Mouse (Mus musculus) small intestine, adult 2 months (tissue): ENCODE measurements at regions not wholly inside any gene's neighbourhood (a gene's known extent, or its start where the extent isn't known, plus 50 kb on each side); places are given as distances from the start of the nearest gene placed in this dataset.

ENCODE experiments used
- H3K27ac ChIP-seq: fragments of 200-500 bp; 2 replicates; pipeline ENCODE4 v1.5.1; 2012; ENCODE audit warnings: low read depth, low read length, control low read depth, inconsistent platforms; ENCODE audit not compliant: insufficient read depth
- H3K27me3 ChIP-seq: fragments of 200-500 bp; 2 replicates; pipeline ENCODE4 v1.6.1; 2012; ENCODE audit warnings: mild to moderate bottlenecking, moderate library complexity, low read length, inconsistent platforms; ENCODE audit not compliant: control insufficient read depth, insufficient read depth
- H3K36me3 ChIP-seq: fragments of 200-500 bp; 2 replicates; pipeline ENCODE4 v1.6.1; 2012; ENCODE audit warnings: mild to moderate bottlenecking, low read length, control low read depth, inconsistent platforms; ENCODE audit not compliant: control insufficient read depth, insufficient read depth
- H3K4me1 ChIP-seq: fragments of 200-500 bp; 2 replicates; pipeline ENCODE4 v1.6.1; 2012; ENCODE audit warnings: low read length, inconsistent platforms, mixed read lengths; ENCODE audit not compliant: control insufficient read depth, insufficient read depth, insufficient read length
- H3K4me3 ChIP-seq: fragments of 200-500 bp; 2 replicates; pipeline ENCODE4 v1.5.1; 2012; ENCODE audit warnings: low read depth, mild to moderate bottlenecking, control low read depth, inconsistent platforms, low read length, moderate library complexity
- CTCF ChIP-seq: fragments of 200-500 bp; IDR thresholded peaks from 2 replicates; pipeline ENCODE4 v1.5.1; 2012; ENCODE audit warnings: low read depth, mild to moderate bottlenecking, control low read depth, inconsistent platforms, low read length, moderate library complexity, mixed read lengths; ENCODE audit not compliant: insufficient replicate concordance, insufficient read length; ENCODE audit errors: extremely low read depth
- POLR2A ChIP-seq: fragments of 200-500 bp; IDR thresholded peaks from 2 replicates; pipeline ENCODE4 v1.6.1; 2012; ENCODE audit warnings: low read depth, mild to moderate bottlenecking, control low read depth, inconsistent platforms, low read length, moderate library complexity
- WGBS: fragments of 180-500 bp; shearing (Covaris S2); methylation state at CpG from one replicate; pipeline ENCODE4 v1.1.7; 2018; 5-methylcytosine and 5-hydroxymethylcytosine counted together

GRCm38 (mm10) chr10:16438414-16438813 is 1284.6 kb upstream of the Cited2 start:
- WGBS = 73% methylated on average over 4 of the region's 4 CpGs
- TF ChIP-seq CTCF (no peak), POLR2A (no peak)
- H3K4me1 ChIP-seq = no peaks in the 10 kb centered on the region
- no peak overlapping the region for H3K27ac ChIP-seq
- no peaks in the 10 kb centered on the region for H3K27me3 ChIP-seq
- H3K4me3 ChIP-seq = no peak overlapping the region
- H3K36me3 ChIP-seq = no peaks in the 10 kb centered on the region

GRCm38 (mm10) chr10:16440932-16441640 is 1281.9 kb upstream of the Cited2 start:
- TF ChIP-seq CTCF = no peak
- no peak for TF ChIP-seq POLR2A
- no peak overlapping the region for H3K4me3 ChIP-seq
- no peak overlapping the region for H3K27ac ChIP-seq
- WGBS = 49% methylated on average over 3 of the region's 3 CpGs
- no peaks in the 10 kb centered on the region for H3K36me3 ChIP-seq
- H3K4me1 ChIP-seq = no peaks in the 10 kb centered on the region
- H3K27me3 ChIP-seq = no peaks in the 10 kb centered on the region

- Histone ChIP-seq H3K27me3 (no peaks in the 10 kb centered on the region), H3K4me3 (no peak overlapping the region), H3K4me1 (no peaks in the 10 kb centered on the region), H3K27ac (no peak overlapping the region), H3K36me3 (no peaks in the 10 kb centered on the region)
- no peak for TF ChIP-seq POLR2A
- WGBS = 72% methylated on average over 2 of the region's 2 CpGs
These were observed 1281.4 kb upstream of the Cited2 start for GRCm38 (mm10) chr10:16441661-16442072.

GRCm38 (mm10) chr10:16443901-16444300 is 1279.1 kb upstream of the Cited2 start:
- TF ChIP-seq CTCF = no peak
- TF ChIP-seq POLR2A = no peak
- Histone ChIP-seq H3K27me3 (no peaks in the 10 kb centered on the region), H3K4me3 (no peak overlapping the region), H3K36me3 (no peaks in the 10 kb centered on the region), H3K4me1 (no peaks in the 10 kb centered on the region), H3K27ac (no peak overlapping the region)

GRCm38 (mm10) chr10:16467935-16468334 is 1255.1 kb upstream of the Cited2 start:
- H3K27ac ChIP-seq = no peak overlapping the region
- no peak overlapping the region for H3K4me3 ChIP-seq
- TF ChIP-seq CTCF (no peak), POLR2A (no peak)
- H3K36me3 ChIP-seq = no peaks in the 10 kb centered on the region
- no peaks in the 10 kb centered on the region for H3K27me3 ChIP-seq
- 70% methylated on average over 3 of the region's 3 CpGs for WGBS
- H3K4me1 ChIP-seq = no peaks in the 10 kb centered on the region

GRCm38 (mm10) chr10:16469711-16470110 is 1253.3 kb upstream of the Cited2 start:
- no peaks in the 10 kb centered on the region for H3K36me3 ChIP-seq
- TF ChIP-seq CTCF = no peak
- no peak for TF ChIP-seq POLR2A
- 53% methylated on average over 1 of the region's 1 CpGs for WGBS
- H3K4me1 ChIP-seq = no peaks in the 10 kb centered on the region
- no peak overlapping the region for H3K27ac ChIP-seq
- no peak overlapping the region for H3K4me3 ChIP-seq
- H3K27me3 ChIP-seq = no peaks in the 10 kb centered on the region

GRCm38 (mm10) chr10:16473952-16474521 is 1249.0 kb upstream of the Cited2 start:
- 17% methylated on average over 1 of the region's 1 CpGs for WGBS
- Histone ChIP-seq H3K4me3 (no peak overlapping the region), H3K27me3 (no peaks in the 10 kb centered on the region), H3K27ac (no peak overlapping the region), H3K36me3 (no peaks in the 10 kb centered on the region), H3K4me1 (no peaks in the 10 kb centered on the region)
- no peak for TF ChIP-seq CTCF
- no peak for TF ChIP-seq POLR2A

- Histone ChIP-seq H3K27ac (no peak overlapping the region), H3K4me3 (no peak overlapping the region), H3K4me1 (no peaks in the 10 kb centered on the region), H3K36me3 (no peaks in the 10 kb centered on the region), H3K27me3 (no peaks in the 10 kb centered on the region)
- whole genome bisulfite sequencing = 85% methylated on average over 1 of the region's 1 CpGs
- TF ChIP-seq CTCF = no peak
- TF ChIP-seq POLR2A = no peak
These were observed 1224.4 kb upstream of the Cited2 start for GRCm38 (mm10) chr10:16498580-16498979.
